Mouse (Mus musculus) kidney, adult 2 months (tissue): ENCODE measurements around the gene Ppm1l.

Experiments
- CTCF ChIP-seq: fragments of 200-500 bp; conservative IDR thresholded peaks from 2 replicates; pipeline ENCODE4 v1.5.1; 2011; ENCODE audit warnings: low read depth, mild to moderate bottlenecking, control low read depth, low read length, moderate library complexity, mixed read lengths; ENCODE audit not compliant: insufficient read depth, insufficient read length
- POLR2A ChIP-seq: fragments of 200-500 bp; IDR thresholded peaks from one replicate; pipeline ENCODE4 v1.6.1; 2011; ENCODE audit warnings: low read depth, low read length, control low read depth

GRCm38 (mm10) chr3:69397733-69398132 is 81.1 kb downstream of the Ppm1l start:
- peak; percentile 31; the same call in 1 of the 2 replicates for TF ChIP-seq CTCF
- TF ChIP-seq POLR2A: no peak
